Mouse (Mus musculus): ENCODE measurements at regions not wholly inside any gene's neighbourhood (a gene's known extent, or its start where the extent isn't known, plus 50 kb on each side); places are given as distances from the start of the nearest gene placed in this dataset.

GRCm38 (mm10) chr1:33003992-33004391 lies 456.9 kb upstream of the Gm5415 start:
- TF ChIP-seq CTCF (IDR thresholded peaks at IDR 0.05; ENCODE audit: low read depth) (no peak), EP300 (IDR thresholded peaks at IDR 0.05; ENCODE audit: low read depth) (no peak)
